Mouse (Mus musculus) liver, embryonic 15.5 days (tissue): Measurements from ENCODE around the gene Lima1. TPM values are rescaled to one million over a fixed set of nuclear protein-coding genes. Genes with fewer than 3 reads are reported as not detected.

Experiments
- ATAC-seq: fragments of 200-750 bp; cut with Nextera tagmentation; 2 replicates; pipeline ENCODE4 v1.8.0; 2017; ENCODE audit warnings: moderate number of reproducible peaks, mild to moderate bottlenecking, moderate library complexity; ENCODE audit not compliant: insufficient read depth
- H3K27ac ChIP-seq: fragments of 300-500 bp; sonication (generic); replicated peaks from 2 replicates; pipeline ENCODE4 v1.5.1; 2015; ENCODE audit warnings: mild to moderate bottlenecking, inconsistent platforms
- H3K27me3 ChIP-seq: fragments of 300-500 bp; sonication (generic); 2 replicates; pipeline ENCODE4 v1.6.1; 2015; ENCODE audit warnings: mild to moderate bottlenecking, inconsistent platforms
- H3K36me3 ChIP-seq: fragments of 300-500 bp; sonication (generic); replicated peaks from 2 replicates; pipeline ENCODE4 v1.6.1; 2015; ENCODE audit warnings: moderate library complexity, mild to moderate bottlenecking, inconsistent platforms
- H3K4me1 ChIP-seq: fragments of 300-500 bp; sonication (generic); replicated peaks from 2 replicates; pipeline ENCODE4 v1.6.1; 2015; ENCODE audit warnings: inconsistent platforms
- H3K4me2 ChIP-seq: fragments of 300-500 bp; sonication (generic); 2 replicates; pipeline ENCODE4 v1.6.1; 2015; ENCODE audit warnings: moderate library complexity, mild to moderate bottlenecking, inconsistent platforms
- H3K4me3 ChIP-seq: fragments of 300-500 bp; sonication (generic); replicated peaks from 2 replicates; pipeline ENCODE4 v1.5.1; 2015; ENCODE audit warnings: mild to moderate bottlenecking, inconsistent platforms
- H3K9ac ChIP-seq: fragments of 300-500 bp; sonication (generic); 2 replicates; pipeline ENCODE4 v1.6.1; 2015; ENCODE audit warnings: moderate library complexity, mild to moderate bottlenecking, inconsistent platforms
- H3K9me3 ChIP-seq: fragments of 300-500 bp; sonication (generic); replicated peaks from 2 replicates; pipeline ENCODE4 v1.6.1; 2016; ENCODE audit warnings: inconsistent platforms
- WGBS: fragments of 180-500 bp; shearing (Covaris S2); methylation state at CpG from one replicate; pipeline ENCODE4 v1.1.7; 2015; ENCODE audit warnings: mixed read lengths; ENCODE audit not compliant: insufficient replicate concordance; 5-methylcytosine and 5-hydroxymethylcytosine counted together
- polyA plus RNA-seq: library from polyadenylated mRNA; unstranded; fragments of >200 nt; fragmentation: Nextera tagmentation; extraction: Ambion mirVana; gene quantifications from 2 replicates; pipeline ENCODE4 v1.2.1, GENCODE M21; 2015

Lima1 gene
- polyA plus RNA-seq, 1 experiment from 2014 or later: 10.3 TPM

DNA sequence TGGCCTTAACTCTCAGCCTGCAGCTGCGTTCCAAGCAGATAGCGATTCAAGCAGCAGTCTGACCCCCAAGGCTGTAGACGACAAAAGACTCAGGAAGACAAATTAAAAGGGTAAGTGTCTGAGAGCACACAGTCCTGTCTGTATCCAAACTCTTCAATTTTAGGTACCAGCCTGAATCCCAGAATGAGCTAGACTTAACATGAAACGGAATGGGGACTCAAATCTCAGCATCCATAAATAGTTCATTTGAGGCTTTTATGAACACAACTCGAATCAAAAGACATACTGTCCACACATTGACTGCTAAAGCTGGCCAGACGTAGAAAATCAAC is 56.2 kb downstream of the Lima1 start:
- no peak for ATAC-seq
- Histone ChIP-seq H3K9me3 (no peaks in the 10 kb centered on the region), H3K36me3 (peaks cover 4% of the 10 kb centered on the region; the same call in 1 of the 2 replicates), H3K4me3 (peak overlapping the region; percentile 42), H3K27me3 (no peaks in the 10 kb centered on the region), H3K9ac (no peak overlapping the region), H3K4me1 (no peaks in the 10 kb centered on the region; the same call in 1 of the 2 replicates), H3K4me2 (peak overlapping the region; percentile 43), H3K27ac (peak overlapping the region; percentile 52; the same call in 1 of the 2 replicates)
- 38% methylated on average over 6 of the region's 6 CpGs for WGBS

DNA sequence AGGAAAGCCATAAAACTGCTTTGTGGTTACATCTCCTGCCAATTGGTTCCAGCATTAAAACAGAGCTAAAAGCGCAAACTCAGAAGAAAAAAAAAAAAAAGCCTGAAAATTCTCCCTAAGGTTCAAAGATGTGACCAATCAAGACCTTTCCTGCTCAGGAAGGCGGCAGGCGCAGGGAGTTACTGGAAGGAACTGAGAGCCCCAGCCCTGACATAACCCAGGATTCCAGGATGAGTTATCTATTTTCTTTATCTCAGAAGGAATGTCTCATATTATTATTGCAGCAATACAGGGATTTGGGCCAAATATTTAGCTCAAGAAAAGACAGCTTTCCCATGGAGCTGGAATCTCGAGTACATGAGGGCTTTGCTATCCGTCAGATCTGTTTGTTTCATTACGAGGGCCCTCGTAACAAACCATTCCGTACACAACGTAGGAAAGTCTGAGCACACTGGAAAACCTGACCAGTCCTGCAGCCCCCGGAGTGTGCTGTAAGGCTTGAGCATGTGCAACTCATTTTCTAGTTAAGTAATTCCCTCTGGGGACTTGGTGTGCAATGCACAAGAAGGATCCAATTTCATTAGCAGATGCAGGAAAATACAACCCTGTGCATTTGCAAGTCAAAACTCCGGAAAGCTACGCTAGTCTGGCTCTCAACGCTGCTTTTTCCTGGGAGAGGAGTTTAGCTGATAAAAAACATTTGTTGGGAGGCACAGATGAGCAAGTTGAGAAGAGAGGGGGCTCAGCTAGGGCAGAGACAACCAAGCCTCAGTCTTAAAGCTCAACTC is 56.7 kb downstream of the Lima1 start:
- H3K36me3 ChIP-seq: peaks cover 4% of the 10 kb centered on the region; the same call in 1 of the 2 replicates
- H3K4me1 ChIP-seq: no peaks in the 10 kb centered on the region; the same call in 1 of the 2 replicates
- no peak overlapping the region for H3K9ac ChIP-seq
- ATAC-seq: no peak
- peak overlapping the region; percentile 43; the same call in 1 of the 2 replicates for H3K4me2 ChIP-seq
- H3K27me3 ChIP-seq: no peaks in the 10 kb centered on the region
- 42% methylated on average over 13 of the region's 13 CpGs for WGBS
- H3K4me3 ChIP-seq: peak overlapping the region; percentile 42
- peak overlapping the region; percentile 52; the same call in 1 of the 2 replicates for H3K27ac ChIP-seq
- H3K9me3 ChIP-seq: no peaks in the 10 kb centered on the region

DNA sequence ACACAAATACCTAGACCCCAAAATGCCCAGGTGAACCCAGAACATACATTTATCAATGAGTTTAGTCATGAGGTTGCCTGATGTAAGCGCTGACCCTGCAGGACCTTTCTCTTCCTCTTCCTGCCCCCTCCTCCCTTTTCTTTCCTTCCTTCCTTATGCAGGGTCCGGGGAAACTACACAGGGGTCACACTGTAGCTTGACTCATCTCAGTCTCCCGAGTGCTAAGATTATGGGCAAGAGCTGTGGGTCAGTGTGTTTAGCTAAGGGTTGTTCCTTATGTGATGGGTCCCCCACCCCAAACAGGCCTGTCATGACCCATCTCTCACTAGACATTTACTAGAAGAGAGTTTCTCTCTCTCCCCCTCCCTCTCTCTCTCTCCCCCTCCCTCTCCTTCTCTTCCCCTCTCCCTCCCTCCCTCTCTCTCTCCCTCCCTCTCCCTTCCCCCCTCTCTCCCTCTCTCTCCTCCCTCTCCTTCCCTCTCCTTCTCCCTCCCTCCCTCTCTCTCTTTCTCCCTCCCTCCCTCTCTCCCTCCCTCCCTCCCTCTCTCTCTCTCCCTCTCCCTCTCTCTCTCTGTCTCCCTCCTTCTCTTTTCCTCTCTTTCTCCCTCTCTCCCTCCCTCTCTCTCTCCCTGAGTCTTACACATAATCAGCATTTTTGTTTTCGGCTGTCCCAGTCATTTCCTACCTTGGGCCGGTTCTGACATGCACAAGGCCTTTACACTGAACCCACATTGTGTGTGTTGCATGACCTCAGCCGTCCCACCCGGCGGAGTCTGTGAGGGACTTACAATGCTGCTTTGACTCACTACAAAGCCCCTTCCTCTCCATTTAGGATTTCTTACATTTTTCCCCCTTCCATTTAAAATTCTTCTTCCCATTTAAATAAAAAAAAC is 57.7 kb downstream of the Lima1 start:
- no peak overlapping the region for H3K4me2 ChIP-seq
- peaks cover 4% of the 10 kb centered on the region; the same call in 1 of the 2 replicates for H3K36me3 ChIP-seq
- H3K4me1 ChIP-seq: no peaks in the 10 kb centered on the region; the same call in 1 of the 2 replicates
- no peaks in the 10 kb centered on the region for H3K27me3 ChIP-seq
- H3K27ac ChIP-seq: no peak overlapping the region
- H3K9ac ChIP-seq: no peak overlapping the region
- H3K4me3 ChIP-seq: no peak overlapping the region
- ATAC-seq: no peak
- no peaks in the 10 kb centered on the region for H3K9me3 ChIP-seq
- 33% methylated on average over 8 of the region's 8 CpGs for WGBS

DNA sequence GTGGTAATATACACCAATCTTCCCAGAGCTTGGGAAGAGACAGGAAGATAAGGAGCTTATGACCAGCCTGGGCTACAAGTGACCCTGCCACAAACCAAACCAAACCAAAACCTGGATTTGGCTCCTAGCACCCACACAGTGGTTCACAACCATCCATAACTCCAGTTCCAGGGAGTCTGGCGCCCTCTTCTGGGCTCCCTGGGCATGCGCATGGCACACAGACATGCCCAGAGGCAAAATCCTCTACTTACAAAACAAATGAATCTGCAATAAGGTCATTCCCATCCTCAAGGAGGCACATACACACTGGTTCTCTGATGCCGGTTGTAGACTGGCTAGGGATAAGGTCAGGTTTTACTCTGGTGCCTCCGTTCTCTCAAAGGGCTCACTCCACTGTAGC is 59.3 kb downstream of the Lima1 start:
- Histone ChIP-seq H3K27ac (no peak overlapping the region), H3K36me3 (peaks cover 4% of the 10 kb centered on the region; the same call in 1 of the 2 replicates), H3K9ac (no peak overlapping the region), H3K9me3 (no peaks in the 10 kb centered on the region), H3K4me1 (no peaks in the 10 kb centered on the region; the same call in 1 of the 2 replicates), H3K27me3 (no peaks in the 10 kb centered on the region), H3K4me2 (no peak overlapping the region), H3K4me3 (no peak overlapping the region)
- WGBS: 78% methylated on average over 4 of the region's 4 CpGs
- no peak for ATAC-seq

DNA sequence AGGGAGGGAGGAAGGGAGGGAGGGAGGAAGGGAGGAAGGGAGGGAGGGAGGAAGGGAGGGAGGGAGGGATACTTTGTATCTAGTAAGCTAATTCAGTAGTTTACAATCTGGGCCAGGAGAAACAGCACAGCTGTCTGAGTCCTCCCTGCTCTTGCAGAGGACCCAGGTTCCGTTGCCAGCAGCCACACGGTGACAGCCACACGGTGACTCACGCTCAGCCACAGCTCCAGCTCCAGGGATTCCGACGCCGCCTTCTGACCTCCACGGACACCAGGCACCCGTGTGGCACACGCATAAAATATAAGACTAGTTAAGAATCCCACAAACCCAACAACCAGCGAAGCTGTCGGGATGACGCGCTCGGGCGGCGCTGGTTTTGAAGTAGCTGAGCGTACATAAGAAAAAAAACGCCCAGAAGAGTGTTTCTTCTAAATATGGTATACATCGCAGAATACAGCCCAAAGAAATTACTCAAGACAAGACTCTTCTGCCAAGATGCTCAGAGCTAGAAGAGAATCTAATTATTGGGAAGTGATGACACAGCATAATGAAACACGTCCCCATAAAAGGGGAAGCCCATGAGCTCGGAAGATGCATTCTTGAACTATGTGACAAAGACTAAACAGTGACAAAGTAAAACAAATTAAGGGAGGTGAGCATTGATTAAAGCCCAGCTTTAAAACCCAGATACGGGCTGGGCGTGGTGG is 60.5 kb downstream of the Lima1 start:
- 75% methylated on average over 24 of the region's 24 CpGs for WGBS
- no peak overlapping the region for H3K4me2 ChIP-seq
- H3K4me3 ChIP-seq: no peak overlapping the region
- peaks cover 4% of the 10 kb centered on the region; the same call in 1 of the 2 replicates for H3K36me3 ChIP-seq
- H3K27ac ChIP-seq: no peak overlapping the region
- H3K4me1 ChIP-seq: no peaks in the 10 kb centered on the region; the same call in 1 of the 2 replicates
- no peak overlapping the region for H3K9ac ChIP-seq
- H3K9me3 ChIP-seq: no peaks in the 10 kb centered on the region
- ATAC-seq: no peak
- H3K27me3 ChIP-seq: no peaks in the 10 kb centered on the region

DNA sequence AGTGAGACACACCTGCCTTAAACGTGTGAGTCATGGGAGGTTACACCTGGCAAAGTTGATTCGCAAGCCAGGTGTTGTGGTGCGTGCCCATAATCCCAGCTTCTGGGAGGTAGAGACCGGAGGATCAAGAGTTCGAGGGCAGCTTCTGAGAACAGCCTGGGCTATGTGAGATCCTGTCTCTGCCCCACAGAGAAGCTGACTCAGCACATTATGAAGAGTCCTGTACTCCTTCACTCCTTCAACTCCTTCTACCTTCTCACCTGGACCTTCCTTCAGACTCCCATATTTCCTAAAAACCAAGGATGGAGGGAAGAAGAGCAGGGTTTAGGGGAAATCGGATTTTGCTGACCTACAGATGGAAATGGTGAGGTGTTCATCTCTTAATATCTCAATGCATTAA is 61.6 kb downstream of the Lima1 start:
- H3K27ac ChIP-seq: no peak overlapping the region
- H3K4me2 ChIP-seq: no peak overlapping the region
- no peaks in the 10 kb centered on the region for H3K4me1 ChIP-seq
- no peak overlapping the region for H3K4me3 ChIP-seq
- H3K9me3 ChIP-seq: no peaks in the 10 kb centered on the region
- H3K27me3 ChIP-seq: no peaks in the 10 kb centered on the region
- WGBS: 75% methylated on average over 6 of the region's 6 CpGs
- peaks cover 4% of the 10 kb centered on the region; the same call in 1 of the 2 replicates for H3K36me3 ChIP-seq
- no peak for ATAC-seq
- no peak overlapping the region for H3K9ac ChIP-seq

DNA sequence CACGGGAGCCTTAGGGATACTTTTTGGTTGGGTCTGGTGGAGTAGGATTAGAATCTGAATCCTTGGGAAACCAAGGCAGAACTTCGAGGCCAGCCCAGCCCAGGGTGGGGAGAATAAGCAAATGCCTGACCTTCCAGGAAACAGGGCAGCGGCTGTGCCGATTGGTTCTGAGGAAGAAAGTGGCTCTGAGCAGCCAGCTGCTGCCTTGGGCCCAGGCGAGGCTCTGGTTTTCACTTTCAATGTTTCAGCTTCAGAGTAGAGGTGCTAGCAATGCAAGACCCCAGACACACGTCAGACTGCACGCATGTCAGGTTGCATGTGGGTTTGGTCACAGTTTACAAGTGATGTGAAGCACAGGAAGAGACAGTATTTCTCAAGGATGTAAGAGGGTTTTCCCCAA is 63.2 kb downstream of the Lima1 start:
- Histone ChIP-seq H3K4me2 (no peak overlapping the region), H3K9ac (no peak overlapping the region), H3K27me3 (no peaks in the 10 kb centered on the region), H3K4me1 (no peaks in the 10 kb centered on the region), H3K27ac (no peak overlapping the region), H3K9me3 (no peaks in the 10 kb centered on the region), H3K36me3 (peaks cover 4% of the 10 kb centered on the region; the same call in 1 of the 2 replicates), H3K4me3 (no peak overlapping the region)
- 55% methylated on average over 7 of the region's 7 CpGs for whole genome bisulfite sequencing
- ATAC-seq: no peak

DNA sequence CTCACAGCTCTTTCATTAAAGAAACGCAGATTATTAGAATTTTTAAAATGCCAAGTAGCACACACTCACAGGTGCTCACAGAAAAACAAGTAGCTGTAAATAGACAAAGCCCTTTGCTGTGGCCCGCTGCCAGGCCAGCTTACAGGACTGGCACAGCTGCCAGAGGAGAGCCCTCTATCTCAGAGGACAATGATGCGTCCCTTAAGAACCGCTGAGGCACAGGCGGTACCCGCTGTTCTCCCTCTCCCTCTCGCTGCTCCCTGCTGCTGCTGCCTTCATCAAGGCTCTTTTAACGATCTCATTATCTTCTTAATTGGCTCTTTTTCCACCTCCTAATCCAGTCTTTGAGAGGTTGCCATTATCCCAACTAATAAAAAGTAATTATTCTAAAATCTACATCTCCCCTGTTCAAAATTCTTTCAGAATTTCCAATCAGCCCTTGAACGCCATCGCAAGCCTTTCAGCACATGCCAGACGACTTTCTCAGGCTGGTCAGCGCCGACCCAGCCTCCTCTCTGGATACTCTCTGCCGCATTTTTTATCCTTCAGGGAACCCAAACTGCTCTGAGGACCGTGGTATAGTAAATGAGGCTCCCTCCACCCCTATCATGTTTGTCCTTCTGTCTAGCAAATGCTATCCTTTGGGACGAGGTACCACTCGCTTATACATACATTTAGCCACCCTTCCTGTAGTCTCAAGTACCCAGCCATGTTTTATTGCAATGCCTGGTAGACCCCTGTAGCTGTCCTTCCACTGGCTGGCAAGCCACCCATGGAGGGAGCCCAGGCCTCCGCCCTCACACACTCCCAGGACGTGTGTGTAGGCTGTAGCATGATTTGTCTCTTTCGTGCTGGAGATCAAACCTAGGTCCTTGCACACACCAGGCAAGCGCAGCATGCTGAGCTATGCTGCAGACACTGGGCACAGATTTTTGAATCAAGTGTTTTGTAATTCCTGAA is 67.2 kb downstream of the Lima1 start:
- 67% methylated on average over 21 of the region's 21 CpGs for WGBS
- Histone ChIP-seq H3K4me1 (peaks cover 3% of the 10 kb centered on the region; the same call in 1 of the 2 replicates), H3K36me3 (peaks cover 5% of the 10 kb centered on the region; the same call in 1 of the 2 replicates)

DNA sequence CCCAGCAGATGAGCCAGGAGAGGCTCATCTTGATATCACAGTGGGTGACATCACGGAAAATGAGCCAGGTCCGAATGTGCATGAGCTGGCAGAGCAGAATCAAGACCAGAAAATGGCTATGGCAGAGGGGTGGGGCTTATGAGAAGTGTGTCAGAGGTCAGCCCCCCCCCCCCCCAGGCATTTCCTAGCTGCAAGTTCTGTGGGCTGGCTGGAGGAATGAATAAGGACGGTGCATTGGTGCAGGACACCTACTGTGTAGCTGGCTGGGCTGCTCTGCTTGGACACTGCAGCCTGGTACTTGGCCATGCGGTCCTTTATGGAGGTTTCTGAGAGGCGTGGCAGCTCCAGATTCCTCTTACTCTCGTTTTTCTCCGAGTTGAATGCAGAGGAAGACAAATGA is 69.1 kb downstream of the Lima1 start:
- ATAC-seq: no peak
- peaks cover 3% of the 10 kb centered on the region; the same call in 1 of the 2 replicates for H3K4me1 ChIP-seq
- H3K9ac ChIP-seq: no peak overlapping the region
- H3K27ac ChIP-seq: no peak overlapping the region
- no peak overlapping the region for H3K4me3 ChIP-seq
- WGBS: 46% methylated on average over 7 of the region's 7 CpGs
- H3K9me3 ChIP-seq: no peaks in the 10 kb centered on the region
- H3K36me3 ChIP-seq: peaks cover 5% of the 10 kb centered on the region; the same call in 1 of the 2 replicates
- no peak overlapping the region for H3K4me2 ChIP-seq
- H3K27me3 ChIP-seq: no peaks in the 10 kb centered on the region

More for the DNA sequence above, 67.2 kb downstream of the Lima1 start:
- Histone ChIP-seq H3K4me3 (no peak overlapping the region), H3K27ac (no peak overlapping the region), H3K9me3 (no peaks in the 10 kb centered on the region), H3K9ac (no peak overlapping the region), H3K4me2 (no peak overlapping the region), H3K27me3 (no peaks in the 10 kb centered on the region)
- ATAC-seq: no peak

DNA sequence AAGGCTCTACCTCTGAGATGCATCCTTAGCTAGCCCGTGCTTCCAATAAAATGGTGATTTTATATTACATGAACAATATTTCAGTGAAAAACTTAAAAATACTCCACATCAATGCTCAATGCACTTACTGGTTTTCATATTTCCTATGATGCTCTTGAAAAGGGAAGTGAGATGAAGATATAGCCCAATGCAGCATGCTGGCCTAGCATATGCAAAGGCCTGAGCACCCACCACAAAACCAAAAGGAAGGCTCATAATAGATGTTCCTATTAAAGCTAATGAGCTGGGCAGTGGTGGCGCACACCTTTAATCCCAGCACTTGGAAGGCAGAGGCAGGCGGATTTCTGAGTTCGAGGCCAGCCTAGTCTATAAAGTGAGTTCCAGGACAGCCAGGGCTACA is 69.6 kb downstream of the Lima1 start:
- ATAC-seq: no peak
- H3K4me2 ChIP-seq: no peak overlapping the region
- no peaks in the 10 kb centered on the region for H3K27me3 ChIP-seq
- no peak overlapping the region for H3K4me3 ChIP-seq
- no peaks in the 10 kb centered on the region for H3K9me3 ChIP-seq
- WGBS: 77% methylated on average over 4 of the region's 4 CpGs
- peaks cover 3% of the 10 kb centered on the region; the same call in 1 of the 2 replicates for H3K4me1 ChIP-seq
- no peak overlapping the region for H3K27ac ChIP-seq
- peaks cover 5% of the 10 kb centered on the region; the same call in 1 of the 2 replicates for H3K36me3 ChIP-seq
- H3K9ac ChIP-seq: no peak overlapping the region
